Mouse (Mus musculus) limb, embryonic 15.5 days (tissue): ENCODE measurements around the gene Hyal1. TPM values are rescaled to one million over a fixed set of nuclear protein-coding genes. Genes with fewer than 3 reads are reported as not detected.

Source experiments
- ATAC-seq: fragments of 200-750 bp; cut with Nextera tagmentation; 2 replicates; pipeline ENCODE4 v1.8.0; 2017; ENCODE audit warnings: low read depth, moderate TSS enrichment; ENCODE audit not compliant: insufficient number of reproducible peaks, low FRiP score, low TSS enrichment
- H3K27ac ChIP-seq: fragments of 300-500 bp; sonication (generic); 2 replicates; pipeline ENCODE4 v1.5.1; 2015; ENCODE audit warnings: moderate library complexity, mild to moderate bottlenecking, inconsistent platforms
- H3K27me3 ChIP-seq: fragments of 300-500 bp; sonication (generic); 2 replicates; pipeline ENCODE4 v1.6.1; 2015; ENCODE audit warnings: inconsistent platforms
- H3K36me3 ChIP-seq: fragments of 300-500 bp; sonication (generic); 2 replicates; pipeline ENCODE4 v1.6.1; 2015; ENCODE audit warnings: inconsistent platforms
- H3K4me1 ChIP-seq: fragments of 300-500 bp; sonication (generic); 2 replicates; pipeline ENCODE4 v1.6.1; 2015; ENCODE audit warnings: inconsistent platforms
- H3K4me2 ChIP-seq: fragments of 300-500 bp; sonication (generic); 2 replicates; pipeline ENCODE4 v1.6.1; 2015; ENCODE audit warnings: mild to moderate bottlenecking, inconsistent platforms
- H3K4me3 ChIP-seq: fragments of 300-500 bp; sonication (generic); 2 replicates; pipeline ENCODE4 v1.5.1; 2015; ENCODE audit warnings: mild to moderate bottlenecking, inconsistent platforms
- H3K9ac ChIP-seq: fragments of 300-500 bp; sonication (generic); 2 replicates; pipeline ENCODE4 v1.6.1; 2015; ENCODE audit warnings: inconsistent platforms
- H3K9me3 ChIP-seq: fragments of 300-500 bp; sonication (generic); 2 replicates; pipeline ENCODE4 v1.6.1; 2016; ENCODE audit warnings: inconsistent platforms
- WGBS: fragments of 180-500 bp; shearing (Covaris S2); methylation state at CpG from one replicate; pipeline ENCODE4 v1.1.7; 2015; 5-methylcytosine and 5-hydroxymethylcytosine counted together
- polyA plus RNA-seq: library from polyadenylated mRNA; unstranded; fragments of >200 nt; fragmentation: Nextera tagmentation; extraction: Ambion mirVana; gene quantifications from 2 replicates; pipeline ENCODE4 v1.2.1, GENCODE M21; 2015

The Hyal1 gene
- polyA plus RNA-seq, 1 experiment from 2014 or later = 12.8 TPM

- peak overlapping the region; percentile 89 for H3K27ac ChIP-seq
- WGBS = 25% methylated on average over 4 of the region's 4 CpGs
- peaks cover 85% of the 10 kb centered on the region for H3K4me1 ChIP-seq
- no peak overlapping the region for H3K4me2 ChIP-seq
- H3K36me3 ChIP-seq = peaks cover 23% of the 10 kb centered on the region
- no peak for ATAC-seq
- H3K27me3 ChIP-seq = no peaks in the 10 kb centered on the region
- H3K9ac ChIP-seq = 0 out of 2 replicates have a peak overlapping the region, but pooled peaks have one; percentile 10
- H3K9me3 ChIP-seq = no peaks in the 10 kb centered on the region
- no peak overlapping the region for H3K4me3 ChIP-seq
These were observed 52.6 kb downstream of the Hyal1 start for GRCm38 (mm10) chr9:107629411-107629730.

- peak overlapping the region; percentile 89 for H3K27ac ChIP-seq
- WGBS = 17% methylated on average over 14 of the region's 14 CpGs
- ATAC-seq = no peak
- peak overlapping the region; percentile 17; the same call in 1 of the 2 replicates for H3K9ac ChIP-seq
- H3K36me3 ChIP-seq = peaks cover 17% of the 10 kb centered on the region
- H3K4me3 ChIP-seq = 0 out of 2 replicates have a peak overlapping the region, but pooled peaks have one; percentile 4
- no peaks in the 10 kb centered on the region for H3K27me3 ChIP-seq
- H3K4me2 ChIP-seq = peak overlapping the region; percentile 29
- peaks cover 82% of the 10 kb centered on the region for H3K4me1 ChIP-seq
- no peaks in the 10 kb centered on the region for H3K9me3 ChIP-seq
These were observed 53.2 kb downstream of the Hyal1 start for GRCm38 (mm10) chr9:107629901-107630425.

GRCm38 (mm10) chr9:107630576-107630975, 53.8 kb downstream of the Hyal1 start:
- Histone ChIP-seq H3K27me3 (no peaks in the 10 kb centered on the region), H3K4me3 (peak overlapping the region; percentile 4; the same call in 1 of the 2 replicates), H3K36me3 (peaks cover 11% of the 10 kb centered on the region), H3K4me1 (peaks cover 79% of the 10 kb centered on the region), H3K9me3 (no peaks in the 10 kb centered on the region), H3K4me2 (peak overlapping the region; percentile 29), H3K27ac (peak overlapping the region; percentile 89), H3K9ac (peak overlapping the region; percentile 17; the same call in 1 of the 2 replicates)
- ATAC-seq = no peak
- 5% methylated on average over 4 of the region's 4 CpGs for WGBS

Other genes starting within 250 kb of the Hyal1 start
- gene Hemk1, start 238.6 kb upstream of the Hyal1 start, polyA plus RNA-seq = 8.8 and 10.1 TPM in 2 replicates
- gene 6430571L13Rik, start 236.3 kb upstream of the Hyal1 start, polyA plus RNA-seq = 0.60 and 0.74 TPM in 2 replicates
- gene Cacna2d2, start 177.3 kb upstream of the Hyal1 start, polyA plus RNA-seq = 0.37 and 0.41 TPM in 2 replicates
- 51.1 and 51.8 TPM in 2 replicates for gene Tmem115, start 43.0 kb upstream of the Hyal1 start, polyA plus RNA-seq
- gene Cyb561d2, start 34.7 kb upstream of the Hyal1 start, polyA plus RNA-seq = 25.9 and 26.0 TPM in 2 replicates
- gene Nprl2, start 34.7 kb upstream of the Hyal1 start, polyA plus RNA-seq = 40.4 and 44.1 TPM in 2 replicates
- 1.0 and 1.3 TPM in 2 replicates for gene Zmynd10, start 29.6 kb upstream of the Hyal1 start, polyA plus RNA-seq
- 89.7 and 95.4 TPM in 2 replicates for gene Rassf1, start 25.4 kb upstream of the Hyal1 start, polyA plus RNA-seq
- gene Tusc2, start 13.7 kb upstream of the Hyal1 start, polyA plus RNA-seq = 35.9 and 37.3 TPM in 2 replicates
- 101 and 104 TPM in 2 replicates for gene Hyal2, start 9.0 kb upstream of the Hyal1 start, polyA plus RNA-seq
- 17.6 and 21.4 TPM in 2 replicates for gene Naa80, start 2.0 kb downstream of the Hyal1 start, polyA plus RNA-seq
- 1.6 and 1.8 TPM in 2 replicates for gene Hyal3, start 3.9 kb downstream of the Hyal1 start, polyA plus RNA-seq
- 45.9 and 58.8 TPM in 2 replicates for gene Ifrd2, start 10.7 kb downstream of the Hyal1 start, polyA plus RNA-seq
- 13.6 and 23.6 TPM in 2 replicates for gene Sema3b, start 32.3 kb downstream of the Hyal1 start, polyA plus RNA-seq
- 385 and 394 TPM in 2 replicates for gene Gnai2, start 58.4 kb downstream of the Hyal1 start, polyA plus RNA-seq
- 5.0 and 5.1 TPM in 2 replicates for gene Slc38a3, start 92.6 kb downstream of the Hyal1 start, polyA plus RNA-seq
- 2.8 TPM in 2 replicates for gene Gnat1, start 102.8 kb downstream of the Hyal1 start, polyA plus RNA-seq
- gene Sema3f, start 133.5 kb downstream of the Hyal1 start, polyA plus RNA-seq = 26.6 and 38.2 TPM in 2 replicates
- 193 and 212 TPM in 2 replicates for gene Rbm5, start 194.1 kb downstream of the Hyal1 start, polyA plus RNA-seq